Mouse (Mus musculus) cerebellum, adult 2 months (tissue): ENCODE measurements around the gene Unc13d. TPM values are rescaled to one million over a fixed set of nuclear protein-coding genes. Genes with fewer than 3 reads are reported as not detected.
A peak's percentile ranks its signal among the peaks of the same experiment; 100 is the strongest.

Source experiments
- DNase-seq, 2 experiments: peaks; one replicate each; pipeline ENCODE4 v3.0.0; 2021
- H3K27ac ChIP-seq: fragments of 200-500 bp; 2 replicates; pipeline ENCODE4 v1.5.1; 2012; ENCODE audit warnings: low read length, control low read depth, inconsistent platforms; ENCODE audit not compliant: insufficient read depth
- H3K27me3 ChIP-seq: fragments of 200-500 bp; 2 replicates; pipeline ENCODE4 v1.6.1; 2012; ENCODE audit warnings: inconsistent platforms, mild to moderate bottlenecking, low read length, moderate library complexity; ENCODE audit not compliant: control insufficient read depth, insufficient read depth
- H3K4me1 ChIP-seq: fragments of 200-500 bp; 2 replicates; pipeline ENCODE4 v1.6.1; 2011; ENCODE audit warnings: low read length; ENCODE audit not compliant: control insufficient read depth, insufficient read depth
- H3K4me3 ChIP-seq: fragments of 200-500 bp; replicated peaks from 2 replicates; pipeline ENCODE3; 2011; ENCODE audit warnings: mild to moderate bottlenecking, low read depth, low read length, control low read depth; ENCODE audit not compliant: insufficient read depth
- CTCF ChIP-seq: fragments of 200-500 bp; IDR thresholded peaks from 2 replicates; pipeline ENCODE4 v1.5.1; 2011; ENCODE audit warnings: low read depth, mild to moderate bottlenecking, control low read depth, low read length, moderate library complexity, borderline replicate concordance; ENCODE audit not compliant: insufficient read depth
- POLR2A ChIP-seq: fragments of 200-500 bp; IDR thresholded peaks from 2 replicates; pipeline ENCODE4 v1.6.1; 2011; ENCODE audit warnings: low read length, control low read depth, borderline replicate concordance; ENCODE audit not compliant: insufficient read depth
- WGBS: fragments of 180-500 bp; shearing (Covaris S2); methylation state at CpG from one replicate; pipeline ENCODE4 v1.1.7; 2018; 5-methylcytosine and 5-hydroxymethylcytosine counted together
- polyA plus RNA-seq: library from polyadenylated mRNA; depleted of rRNA; stranded (reverse); fragments of >200 nt; gene quantifications from 2 replicates; pipeline ENCODE4 v1.2.3, GENCODE M21; 2012

Gene Unc13d
- polyA plus RNA-seq, 1 experiment, result 3.8 TPM

DNA sequence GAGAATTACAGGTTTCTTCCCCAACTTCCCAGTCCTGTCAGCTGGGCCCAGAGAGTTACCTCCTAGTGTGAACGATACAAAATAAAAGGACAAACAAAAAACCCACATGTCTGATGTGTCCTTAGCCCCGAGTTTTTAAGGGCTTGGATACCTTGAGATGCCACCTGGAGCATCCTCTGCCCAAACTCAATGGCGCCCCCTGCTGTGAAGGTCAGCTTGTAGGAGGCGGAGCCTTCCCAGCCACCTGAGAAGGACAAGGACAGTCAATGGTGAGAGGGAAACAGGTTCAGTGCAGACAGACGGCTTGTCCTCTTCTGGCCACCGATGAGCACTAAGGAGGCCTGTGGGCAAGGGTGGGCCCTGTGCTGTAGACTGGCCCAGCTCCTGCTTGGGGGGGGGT is 3.3 kb upstream of the Unc13d start:
- WGBS, result 49% methylated on average over 6 of the region's 6 CpGs
- H3K27ac ChIP-seq, result no peak overlapping the region
- DNase-seq, result peak; percentile 73 to 76

GRCm38 (mm10) chr11:116079511-116079910 is 1.8 kb upstream of the Unc13d start:
- H3K27ac ChIP-seq, result peak overlapping the region; percentile 53
- peak; percentile 74 to 85 for DNase-seq
- peaks cover 64% of the 10 kb centered on the region for H3K4me1 ChIP-seq
- no peaks in the 10 kb centered on the region for H3K27me3 ChIP-seq
- no peak for TF ChIP-seq CTCF
- 18% methylated on average over 10 of the region's 10 CpGs for WGBS
- H3K4me3 ChIP-seq, result no peak overlapping the region

More for the DNA sequence above, 3.3 kb upstream of the Unc13d start:
- Histone ChIP-seq H3K4me1 (peaks cover 68% of the 10 kb centered on the region), H3K27me3 (no peaks in the 10 kb centered on the region), H3K4me3 (no peak overlapping the region)
- TF ChIP-seq CTCF (peak; percentile 51; the same call in 1 of the 2 replicates), POLR2A (no peak)

- H3K4me3 ChIP-seq, result no peak overlapping the region
- H3K27ac ChIP-seq, result peak overlapping the region; percentile 53
- peak in 1 of 2 experiments; percentile 55 for DNase-seq
- WGBS, result 26% methylated on average over 10 of the region's 10 CpGs
- no peaks in the 10 kb centered on the region for H3K27me3 ChIP-seq
- H3K4me1 ChIP-seq, result peaks cover 61% of the 10 kb centered on the region
- TF ChIP-seq POLR2A, result no peak
- TF ChIP-seq CTCF, result no peak
These were observed 1.0 kb upstream of the Unc13d start for GRCm38 (mm10) chr11:116078676-116079320.

GRCm38 (mm10) chr11:116078221-116078620 is 460 bp upstream of the Unc13d start:
- DNase-seq, result peak in 1 of 2 experiments; percentile 49
- peak overlapping the region; percentile 4 for H3K27ac ChIP-seq
- 5% methylated on average over 16 of the region's 16 CpGs for WGBS
- H3K4me3 ChIP-seq, result no peak overlapping the region
- no peaks in the 10 kb centered on the region for H3K27me3 ChIP-seq
- TF ChIP-seq CTCF (no peak), POLR2A (no peak)
- H3K4me1 ChIP-seq, result peaks cover 58% of the 10 kb centered on the region

DNA sequence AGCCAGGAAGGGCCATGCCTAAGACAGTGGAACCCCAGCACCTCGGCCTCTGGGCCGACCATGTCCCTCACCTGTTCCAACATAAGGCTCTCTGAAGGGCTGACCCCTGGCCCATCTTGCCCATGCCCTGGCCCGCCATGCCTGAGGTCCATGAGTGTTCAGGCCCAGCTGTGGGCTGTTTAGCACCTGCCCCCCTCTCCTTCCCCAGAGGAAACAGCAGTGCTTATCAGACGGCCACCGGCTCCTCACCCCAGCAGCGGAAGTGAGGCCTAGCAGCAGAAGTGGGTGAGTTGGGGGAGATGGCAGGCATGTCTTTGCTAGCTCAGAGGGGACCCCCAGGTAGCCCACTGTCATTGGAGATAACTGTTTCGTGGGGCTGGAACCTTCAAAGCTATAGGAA is 925 bp downstream of the Unc13d start:
- Histone ChIP-seq H3K27me3 (no peaks in the 10 kb centered on the region), H3K27ac (peak overlapping the region; percentile 4; the same call in 1 of the 2 replicates), H3K4me1 (peaks cover 54% of the 10 kb centered on the region), H3K4me3 (no peak overlapping the region)
- DNase-seq, result peak in 1 of 2 experiments; percentile 15
- WGBS, result 80% methylated on average over 7 of the region's 7 CpGs
- TF ChIP-seq CTCF (no peak), POLR2A (no peak)

GRCm38 (mm10) chr11:116076266-116076540 is 1.6 kb downstream of the Unc13d start:
- TF ChIP-seq POLR2A (no peak), CTCF (no peak)
- H3K4me3 ChIP-seq, result no peak overlapping the region
- no peak overlapping the region for H3K27ac ChIP-seq
- H3K27me3 ChIP-seq, result no peaks in the 10 kb centered on the region
- H3K4me1 ChIP-seq, result peaks cover 51% of the 10 kb centered on the region
- 83% methylated on average over 7 of the region's 7 CpGs for WGBS
- DNase-seq, result no peak

- H3K4me3 ChIP-seq, result no peak overlapping the region
- no peak for DNase-seq
- WGBS, result 72% methylated on average over 20 of the region's 20 CpGs
- H3K27me3 ChIP-seq, result no peaks in the 10 kb centered on the region
- H3K27ac ChIP-seq, result no peak overlapping the region
- peaks cover 48% of the 10 kb centered on the region for H3K4me1 ChIP-seq
- no peak for TF ChIP-seq POLR2A
- TF ChIP-seq CTCF, result no peak
These were observed 2.1 kb downstream of the Unc13d start for GRCm38 (mm10) chr11:116075539-116076265.

DNA sequence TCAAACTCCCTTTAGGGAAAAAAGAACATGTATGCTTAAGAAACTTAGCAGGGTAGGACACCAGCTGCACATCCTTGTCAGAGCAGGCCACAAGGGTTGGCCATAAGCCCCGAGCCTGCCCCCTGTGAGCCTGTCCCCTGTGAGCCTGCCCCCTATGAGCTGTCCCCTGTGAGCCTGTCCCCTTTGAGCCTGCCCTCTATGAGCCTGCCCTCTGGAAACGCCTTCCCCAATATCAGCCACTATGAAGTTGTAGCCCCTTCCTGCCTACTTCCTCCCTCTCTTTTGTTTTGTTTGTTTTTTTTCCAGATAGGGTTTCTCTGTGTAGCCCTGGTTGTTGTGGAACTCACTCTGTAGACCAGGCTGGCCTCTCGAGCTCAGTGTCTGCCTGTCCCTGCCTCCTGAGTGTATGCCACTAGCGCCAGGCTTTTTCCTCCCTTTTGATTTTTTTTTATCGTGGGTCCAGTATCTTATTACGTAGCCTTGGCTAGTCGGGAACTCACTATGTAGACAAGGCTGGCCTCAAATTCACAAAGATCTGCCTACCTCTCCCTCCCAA is 3.2 kb downstream of the Unc13d start:
- no peaks in the 10 kb centered on the region for H3K27me3 ChIP-seq
- TF ChIP-seq CTCF, result no peak
- TF ChIP-seq POLR2A, result no peak
- no peak for DNase-seq
- no peak overlapping the region for H3K27ac ChIP-seq
- peaks cover 37% of the 10 kb centered on the region for H3K4me1 ChIP-seq
- H3K4me3 ChIP-seq, result no peak overlapping the region
- 81% methylated on average over 7 of the region's 7 CpGs for WGBS
